Mouse (Mus musculus): ENCODE data around the gene Actl7b. TPM values are rescaled to one million over a fixed set of nuclear protein-coding genes. Genes with fewer than 3 reads are reported as not detected.

The Actl7b gene
- total RNA-seq, 2 experiments from 2014 or later: 0.20 TPM; not detected in 1

DNA sequence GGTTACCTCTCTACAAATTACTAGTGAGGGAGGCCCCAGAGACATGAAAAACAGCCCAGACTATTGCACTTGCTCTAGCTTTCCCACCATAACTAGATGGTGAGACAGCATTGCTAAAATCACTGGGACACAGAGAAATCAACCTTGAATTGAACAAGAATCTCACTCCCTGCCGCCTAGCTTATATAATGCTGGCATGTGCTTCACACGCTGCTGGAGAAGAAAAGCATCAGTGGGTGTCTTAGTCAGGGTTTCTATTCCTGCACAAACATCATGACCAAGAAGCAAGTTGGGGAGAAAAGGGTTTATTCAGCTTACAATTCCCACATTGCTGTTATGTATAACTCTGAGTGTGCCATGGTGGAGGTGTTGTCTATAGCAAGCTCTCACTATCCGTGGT is 28.1 kb downstream of the Actl7b start:
- DNase-seq: no peak

DNA sequence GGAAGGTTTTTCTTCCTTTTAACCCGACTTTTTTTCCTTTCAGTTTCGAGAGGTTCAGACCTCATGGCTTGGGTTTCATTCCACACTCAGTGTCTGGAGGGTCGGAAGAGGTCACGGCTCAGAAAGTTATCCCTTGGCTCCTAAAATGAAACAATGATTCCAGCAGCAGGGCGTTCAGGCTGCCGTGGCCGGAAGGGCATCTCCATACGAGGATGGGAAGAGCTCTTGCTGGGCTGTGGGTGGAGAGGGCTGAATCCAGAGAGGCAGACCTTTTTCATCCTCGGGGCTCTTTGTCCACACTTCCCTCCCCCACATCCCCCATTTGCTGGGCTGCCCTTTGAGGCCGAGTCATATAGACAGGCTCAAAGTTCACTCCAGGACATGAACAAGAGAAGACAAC is 39.0 kb downstream of the Actl7b start:
- no peak for DNase-seq

DNA sequence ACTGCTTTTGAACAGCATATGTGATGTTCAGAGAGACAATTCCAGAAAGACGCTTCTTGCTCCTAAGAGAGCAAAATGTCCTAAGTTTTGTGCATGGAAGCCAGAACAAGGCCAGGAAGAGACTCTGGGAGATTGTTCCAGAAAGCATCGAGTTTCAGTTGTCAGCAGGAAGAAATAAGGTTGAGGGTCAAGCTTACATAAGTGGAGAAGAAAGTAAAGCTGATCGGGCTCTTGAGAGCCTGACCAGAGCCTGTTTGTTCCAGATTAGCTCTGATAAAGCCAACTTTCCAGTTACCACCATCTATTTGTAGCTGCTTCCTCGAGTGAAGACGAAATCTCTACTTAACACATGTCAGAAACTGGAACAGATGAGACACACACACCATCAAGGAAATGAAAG is 42.6 kb downstream of the Actl7b start:
- no peak for DNase-seq

DNA sequence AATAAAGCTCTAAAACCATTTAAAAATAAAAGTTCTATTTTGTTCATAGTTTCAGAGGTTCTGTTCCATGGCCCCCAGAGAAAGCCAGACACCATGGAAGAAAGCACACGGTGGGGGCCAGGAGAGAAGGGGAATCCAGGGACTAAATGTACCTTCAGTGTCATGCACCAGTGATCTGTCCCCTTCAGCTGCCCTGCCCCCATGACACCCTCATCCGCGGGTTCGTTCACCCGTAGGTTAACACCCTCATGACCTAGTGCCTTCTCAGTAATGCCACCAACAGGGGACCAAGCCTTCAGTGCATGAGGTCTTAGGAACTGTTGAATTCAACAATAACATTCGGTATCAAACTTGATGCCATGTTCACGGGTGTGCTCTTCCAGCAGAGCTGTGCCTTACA is 44.8 kb downstream of the Actl7b start:
- DNase-seq: no peak

Other genes starting within 250 kb of the Actl7b start
- gene Gm26657, start 1.4 kb downstream of the Actl7b start, total RNA-seq (2021): not detected
- not detected for gene Actl7a, start 2.0 kb upstream of the Actl7b start, total RNA-seq (2021)
- 10 to 100 TPM; 26.9 to 33.0 TPM for gene Elp1, start 60.9 kb upstream of the Actl7b start, total RNA-seq (2021)
- gene Fam206a, start 60.9 kb upstream of the Actl7b start, total RNA-seq (2021): 10 to 100 TPM; 13.5 to 15.7 TPM
- 10 to 100 TPM; 24.3 to 33.9 TPM for gene Ctnnal1, start 123.7 kb upstream of the Actl7b start, total RNA-seq (2021)
- gene Tmem245, start 206.0 kb upstream of the Actl7b start, total RNA-seq (2021): 10 to 100 TPM; 48.4 to 52.9 TPM
- under 1 TPM; 0.23 to 0.40 TPM for gene Frrs1l, start 248.9 kb upstream of the Actl7b start, total RNA-seq (2021)